Mouse (Mus musculus) WW6 (cell line): Measurements from ENCODE around the gene Arhgef5.

ENCODE experiments used
- DNase-seq: peaks from one replicate; pipeline ENCODE4 v3.0.0-alpha.2; 2013; ENCODE audit warnings: low read depth, low spot score

Gene Arhgef5

DNA sequence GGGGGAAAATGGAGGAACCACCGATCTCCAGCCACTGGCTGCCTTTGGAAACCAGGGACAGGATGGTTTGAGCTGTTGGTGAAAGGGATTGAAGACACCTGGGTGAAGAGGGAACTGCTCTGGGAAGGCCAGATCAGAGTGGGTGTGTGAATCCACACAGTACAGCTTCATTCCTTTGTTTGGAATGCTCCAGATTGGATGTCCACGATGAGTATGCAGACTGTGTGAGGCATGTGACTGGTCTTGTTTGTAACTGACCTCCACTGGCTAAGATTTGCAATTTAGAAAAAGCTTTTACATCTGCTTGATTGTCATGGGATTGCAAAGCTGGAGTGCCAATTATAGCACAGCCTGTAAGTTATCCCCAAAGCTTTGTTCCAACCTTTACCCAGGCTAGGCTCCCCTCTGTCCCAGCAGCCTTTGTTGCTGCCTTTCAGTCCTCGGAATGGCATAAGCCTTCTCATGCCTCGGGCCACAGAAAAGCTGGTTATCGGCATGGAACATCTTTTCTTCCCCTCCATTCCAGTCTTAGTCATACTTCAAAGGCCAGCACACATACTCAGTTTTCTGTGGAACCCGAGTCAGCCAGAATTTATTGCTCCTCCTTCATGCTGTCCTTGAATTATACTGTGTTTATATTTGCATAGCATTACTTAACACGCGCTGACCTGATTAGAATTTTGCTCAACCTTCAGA is 47.7 kb downstream of the Arhgef5 start:
- DNase-seq = no peak

DNA sequence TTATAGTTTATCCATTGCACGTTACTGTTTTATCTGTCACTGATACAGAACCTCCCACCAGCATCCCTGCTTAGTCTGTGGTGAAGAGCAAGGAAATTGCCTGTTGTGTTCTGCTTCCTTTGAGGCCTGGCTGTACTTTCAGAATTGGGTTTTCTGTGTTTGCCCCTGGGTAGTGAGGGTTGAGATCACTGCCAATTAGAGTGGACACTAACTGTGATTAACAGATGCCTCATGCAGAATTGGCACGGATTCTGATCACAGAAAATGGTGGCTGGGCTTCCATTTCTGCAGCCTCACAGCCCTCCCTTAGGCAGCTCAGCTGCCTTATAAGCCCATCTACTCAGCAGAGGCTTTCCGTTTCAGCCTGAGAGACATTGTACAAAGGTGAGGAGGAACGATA is 68.1 kb downstream of the Arhgef5 start:
- DNase-seq = no peak

DNA sequence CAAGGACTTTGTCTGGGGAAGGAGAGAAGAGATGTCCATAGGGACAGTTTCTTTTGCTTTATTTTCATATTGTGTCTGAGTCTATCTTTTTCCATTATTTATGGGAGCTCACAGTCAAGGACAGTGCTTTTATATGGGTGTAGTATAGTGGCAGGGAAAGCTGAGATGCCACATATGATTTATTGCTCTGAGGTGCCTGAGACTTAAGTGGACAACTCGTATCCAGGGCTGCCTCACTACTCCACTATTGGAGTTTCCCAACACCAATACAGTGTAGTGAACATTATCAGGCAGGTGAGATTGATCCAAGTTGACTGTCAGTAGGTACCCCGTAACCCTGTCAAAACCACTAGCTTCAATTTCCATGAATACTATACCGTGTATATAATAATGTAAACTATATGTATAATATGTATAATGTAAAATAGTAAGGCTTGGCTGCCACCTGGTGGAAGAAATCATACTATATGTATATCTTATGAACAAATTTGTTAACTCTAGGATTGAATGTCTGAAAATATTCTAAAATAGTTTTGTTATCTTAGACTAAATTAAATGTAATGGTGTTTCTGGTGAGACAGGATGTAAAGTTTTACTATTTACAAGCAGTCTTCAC is 70.3 kb downstream of the Arhgef5 start:
- DNase-seq = no peak

DNA sequence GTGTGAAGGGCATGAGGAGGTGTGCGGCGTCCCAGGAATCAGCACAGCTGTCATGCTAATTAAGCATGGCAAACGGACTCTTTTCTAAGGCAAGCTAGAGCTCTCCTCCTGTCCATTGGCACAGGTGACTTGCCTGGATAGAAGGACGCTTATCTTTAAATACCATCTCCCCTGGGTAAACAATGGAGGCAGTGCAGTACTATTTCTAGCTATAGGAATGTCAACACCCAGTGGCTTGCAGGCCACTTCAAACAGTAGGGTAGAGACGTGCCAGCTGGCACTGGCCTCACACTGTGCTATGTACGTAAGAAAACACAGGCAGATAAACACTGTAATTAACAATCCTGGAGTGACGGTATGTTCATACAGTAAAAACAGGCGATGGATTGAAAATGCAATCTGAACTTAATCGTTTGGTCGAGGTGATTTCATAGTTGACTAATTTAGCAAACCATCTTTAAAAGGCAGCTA is 72.1 kb downstream of the Arhgef5 start:
- DNase-seq = no peak

DNA sequence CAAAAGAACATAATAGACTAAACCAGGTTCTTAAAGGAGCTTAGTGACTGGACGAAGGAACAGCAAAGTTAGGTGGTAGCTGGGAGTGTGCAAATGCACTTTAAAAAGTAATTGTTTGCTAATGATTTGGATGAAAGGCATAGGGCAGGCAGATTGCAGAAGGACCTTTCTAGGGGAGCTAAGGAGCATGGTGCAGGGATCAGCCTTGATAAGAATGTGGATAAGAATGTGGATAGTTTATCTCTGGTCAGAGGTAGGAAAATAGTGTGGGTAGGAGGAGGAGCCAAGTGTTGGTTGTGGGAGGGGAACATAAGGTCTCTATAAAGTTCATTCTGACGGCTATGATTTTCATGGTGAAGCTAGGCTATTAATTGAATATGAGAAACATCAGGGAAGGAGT is 73.4 kb downstream of the Arhgef5 start:
- no peak for DNase-seq
